In genomic region chr8:4247951-4248540, GRCm38 (mm10) we compare ENCODE assay signal across 10 mouse cellular contexts. TPM values are rescaled to one million over a fixed set of nuclear protein-coding genes. Genes with fewer than 3 reads are reported as not detected.
DNase-seq lines count a peak whose midpoint lies in the region; ATAC-seq and TF ChIP-seq lines count a peak whose summit lies in the region.
"Had no signal": no experiment of that assay in that cellular context is flagged by ENCODE, and none has a peak within 500 bp of the region (broad histone marks: within the 10 kb centered on the region; RNA-seq: fewer than 3 reads in every experiment).

Gene Tgfbr3l (plus strand): TSS chr8:4248214.

- H3K9ac ChIP-seq in heart, embryonic 12.5 days = peak within 1 kb of the TSS; percentile 55; the same call in 1 of the 2 replicates
- H3K9ac ChIP-seq in lung, embryonic 15.5 days = 0 out of 2 replicates have a peak within 1 kb of the TSS, but pooled peaks have one; percentile 6
- H3K9ac ChIP-seq in limb, embryonic 11.5 days (ENCODE audit: low read length) = no peak within 1 kb of the TSS
- no peak within 1 kb of the TSS for H3K9ac ChIP-seq in stomach, postnatal 0 days (ENCODE audit: low read length)

- no peak for DNase-seq in heart, postnatal 4 days
- DNase-seq in lung, postnatal 10 days = no peak
- no peak for DNase-seq in adrenal gland, adult 8-10 months
- no peak for DNase-seq in limb, embryonic 11.5 days (ENCODE audit: low spot score)
- DNase-seq in stomach, postnatal 0 days (ENCODE audit: low spot score) = no peak
- DNase-seq: kidney, postnatal 4 days; right cerebral cortex, postnatal 14 days had no signal

- H3K27ac ChIP-seq in heart, embryonic 12.5 days (ENCODE audit: poor library complexity, severe bottlenecking) = peak within 1 kb of the TSS; percentile 27; the same call in 1 of the 2 replicates
- H3K27ac ChIP-seq in lung, embryonic 15.5 days = no peak within 1 kb of the TSS
- no peak within 1 kb of the TSS for H3K27ac ChIP-seq in limb, embryonic 11.5 days (replicated peaks; ENCODE audit: low read depth, low read length)
- H3K27ac ChIP-seq in stomach, postnatal 0 days (replicated peaks) = no peak within 1 kb of the TSS; the same call in 1 of the 2 replicates

- 75% methylated on average over 15 of the region's 15 CpGs for WGBS in heart, embryonic 12.5 days
- 73% methylated on average over 15 of the region's 15 CpGs for WGBS in lung, embryonic 15.5 days
- WGBS in limb, embryonic 11.5 days = 79% methylated on average over 15 of the region's 15 CpGs
- WGBS in stomach, postnatal 0 days = 70% methylated on average over 15 of the region's 15 CpGs

- peaks cover 32% of the 10 kb centered on the region for H3K4me1 ChIP-seq in heart, embryonic 12.5 days (replicated peaks)
- H3K4me1 ChIP-seq in lung, embryonic 15.5 days = peaks cover 19% of the 10 kb centered on the region
- peaks cover 7% of the 10 kb centered on the region; the same call in 1 of the 2 replicates for H3K4me1 ChIP-seq in limb, embryonic 11.5 days (ENCODE audit: control insufficient read depth, insufficient read depth, low read length)
- peaks cover 3% of the 10 kb centered on the region; the same call in 1 of the 2 replicates for H3K4me1 ChIP-seq in stomach, postnatal 0 days (replicated peaks; ENCODE audit: control insufficient read depth, insufficient read depth)

- H3K4me3 ChIP-seq in heart, embryonic 12.5 days = no peak within 1 kb of the TSS
- H3K4me3 ChIP-seq in lung, embryonic 15.5 days = no peak within 1 kb of the TSS
- no peak within 1 kb of the TSS for H3K4me3 ChIP-seq in limb, embryonic 11.5 days (ENCODE audit: low read depth, low read length)
- H3K4me3 ChIP-seq in stomach, postnatal 0 days (ENCODE audit: low read depth, low read length) = no peak within 1 kb of the TSS

- no peaks in the 10 kb centered on the region for H3K9me3 ChIP-seq in heart, embryonic 12.5 days (replicated peaks)
- H3K9me3 ChIP-seq in lung, embryonic 15.5 days = no peaks in the 10 kb centered on the region
- no peaks in the 10 kb centered on the region for H3K9me3 ChIP-seq in limb, embryonic 11.5 days (ENCODE audit: control insufficient read depth, low read length)
- no peaks in the 10 kb centered on the region for H3K9me3 ChIP-seq in stomach, postnatal 0 days (ENCODE audit: control insufficient read depth, low read length)

- peaks cover 54% of the 10 kb centered on the region for H3K36me3 ChIP-seq in heart, embryonic 12.5 days
- peaks cover 48% of the 10 kb centered on the region for H3K36me3 ChIP-seq in lung, embryonic 15.5 days
- H3K36me3 ChIP-seq in limb, embryonic 11.5 days (ENCODE audit: control insufficient read depth, insufficient read depth, low read length) = peaks cover 24% of the 10 kb centered on the region
- H3K36me3 ChIP-seq in stomach, postnatal 0 days (ENCODE audit: control insufficient read depth, insufficient read depth, low read length) = peaks cover 26% of the 10 kb centered on the region

- peak within 1 kb of the TSS; percentile 52 for H3K4me2 ChIP-seq in heart, embryonic 12.5 days
- H3K4me2 ChIP-seq in lung, embryonic 15.5 days = no peak within 1 kb of the TSS
- peak within 1 kb of the TSS; percentile 22; the same call in 1 of the 2 replicates for H3K4me2 ChIP-seq in limb, embryonic 11.5 days (ENCODE audit: low read depth, severe bottlenecking)
- H3K4me2 ChIP-seq in stomach, postnatal 0 days (replicated peaks; ENCODE audit: low read depth) = no peak within 1 kb of the TSS

- no peak for TF ChIP-seq EP300 in stomach, postnatal 0 days (optimal IDR thresholded peaks at IDR 0.05)

- ATAC-seq in heart, embryonic 12.5 days (ENCODE audit: insufficient number of reproducible peaks, low FRiP score) = no peak
- ATAC-seq in lung, embryonic 15.5 days (ENCODE audit: borderline replicate concordance, extremely low read depth, low FRiP score, low TSS enrichment) = no peak
- ATAC-seq in limb, embryonic 11.5 days (ENCODE audit: insufficient number of reproducible peaks, low FRiP score, low TSS enrichment, low read depth) = no peak
- ATAC-seq in granulocyte monocyte progenitor cell, adult 5-6 weeks (replicated peaks; ENCODE audit: poor library complexity, severe bottlenecking) = no peak
- ATAC-seq in stomach, postnatal 0 days (ENCODE audit: low FRiP score, low TSS enrichment) = no peak

- no peak for TF ChIP-seq CTCF in stomach, postnatal 0 days (IDR thresholded peaks at IDR 0.05; ENCODE audit: low read depth)

- no peaks in the 10 kb centered on the region for H3K27me3 ChIP-seq in heart, embryonic 12.5 days (replicated peaks)
- no peaks in the 10 kb centered on the region for H3K27me3 ChIP-seq in lung, embryonic 15.5 days
- no peaks in the 10 kb centered on the region for H3K27me3 ChIP-seq in limb, embryonic 11.5 days (ENCODE audit: control insufficient read depth, insufficient read depth, low read length)
- no peaks in the 10 kb centered on the region for H3K27me3 ChIP-seq in stomach, postnatal 0 days (ENCODE audit: control insufficient read depth, insufficient read depth, low read length)

RNA-seq across cellular contexts. Expression of gene Tgfbr3l, which starts in this region (rescaled TPM):
- polyA plus RNA-seq in heart, embryonic 12.5 days (2016; fragmentation: Nextera tagmentation; extraction: Ambion mirVana) = 3.1 and 4.6 TPM in 2 replicates
- total RNA-seq in heart, postnatal 4 days (2021) = 1 to 10 TPM; 4.0 to 5.5 TPM
- 2.5 and 3.4 TPM in 2 replicates for polyA plus RNA-seq in lung, embryonic 15.5 days (2015; fragmentation: Nextera tagmentation; extraction: Ambion mirVana)
- total RNA-seq in adrenal gland, adult 8-10 months (2022) = 10 to 100 TPM in 3 of 4 experiments, 1 to 10 TPM in 1; 8.9 to 50.3 (median 28.2) TPM
- 1.5 and 3.0 TPM in 2 replicates for polyA plus RNA-seq in limb, embryonic 11.5 days (2014; fragmentation: Nextera tagmentation; extraction: Ambion mirVana)
- total RNA-seq in granulocyte monocyte progenitor cell, adult 5-6 weeks (2014; fragmentation: Nextera tagmentation) = 13.1 and 17.0 TPM in 2 replicates
- 2.4 and 2.8 TPM in 2 replicates for total RNA-seq in granulocyte monocyte progenitor cell, adult 5-6 weeks (2017)
- 1.1 and 1.7 TPM in 2 replicates for polyA plus RNA-seq in stomach, postnatal 0 days (2015; fragmentation: Nextera tagmentation; extraction: Ambion mirVana)

Comparison
In these comparisons a context has a peak if more than half of its experiments do, and no peak if none do; other contexts are left out.
1. H3K4me2 ChIP-seq: peak in heart, embryonic 12.5 days (single experiment) and limb, embryonic 11.5 days (single experiment); none in lung, embryonic 15.5 days (single experiment) and stomach, postnatal 0 days (single experiment).
2. H3K9ac ChIP-seq: peak in heart, embryonic 12.5 days (single experiment) and lung, embryonic 15.5 days (single experiment); none in limb, embryonic 11.5 days (single experiment) and stomach, postnatal 0 days (single experiment).